Mouse (Mus musculus): Measurements from ENCODE around the gene Snai3. TPM values are rescaled to one million over a fixed set of nuclear protein-coding genes. Genes with fewer than 3 reads are reported as not detected.

Snai3 gene
- total RNA-seq, 2 experiments from 2014 or later = not detected

Other genes with a start within 250 kb of the Snai3 start
- 188 and 219 TPM in 2 replicates for gene Zfpm1, start 178.6 kb downstream of the Snai3 start, total RNA-seq (2014; fragmentation: Nextera tagmentation)
- gene Zfpm1, start 178.6 kb downstream of the Snai3 start, total RNA-seq (2017) = 43.8 and 102 TPM in 2 replicates
- not detected in 2 replicates for gene Trhr2, start 100.0 kb downstream of the Snai3 start, total RNA-seq (2014; fragmentation: Nextera tagmentation)
- not detected in 2 replicates for gene Trhr2, start 100.0 kb downstream of the Snai3 start, total RNA-seq (2017)
- 69.7 and 77.5 TPM in 2 replicates for gene Zc3h18, start 84.1 kb downstream of the Snai3 start, total RNA-seq (2014; fragmentation: Nextera tagmentation)
- gene Zc3h18, start 84.1 kb downstream of the Snai3 start, total RNA-seq (2017) = 81.4 and 93.2 TPM in 2 replicates
- gene Il17c, start 38.7 kb downstream of the Snai3 start, total RNA-seq (2014; fragmentation: Nextera tagmentation) = not detected in 2 replicates
- not detected in 2 replicates for gene Il17c, start 38.7 kb downstream of the Snai3 start, total RNA-seq (2017)
- 66.0 and 69.7 TPM in 2 replicates for gene Cyba, start 27.8 kb downstream of the Snai3 start, total RNA-seq (2014; fragmentation: Nextera tagmentation)
- gene Cyba, start 27.8 kb downstream of the Snai3 start, total RNA-seq (2017) = 25.4 and 28.7 TPM in 2 replicates
- gene Mvd, start 17.3 kb downstream of the Snai3 start, total RNA-seq (2014; fragmentation: Nextera tagmentation) = 2.4 and 2.9 TPM in 2 replicates
- gene Mvd, start 17.3 kb downstream of the Snai3 start, total RNA-seq (2017) = 0.14 and 1.8 TPM in 2 replicates
- 33.2 and 37.2 TPM in 2 replicates for gene Rnf166, start 15.3 kb upstream of the Snai3 start, total RNA-seq (2014; fragmentation: Nextera tagmentation)
- 23.7 and 40.2 TPM in 2 replicates for gene Rnf166, start 15.3 kb upstream of the Snai3 start, total RNA-seq (2017)
- gene Ctu2, start 15.4 kb upstream of the Snai3 start, total RNA-seq (2014; fragmentation: Nextera tagmentation) = 16.4 and 31.6 TPM in 2 replicates
- gene Ctu2, start 15.4 kb upstream of the Snai3 start, total RNA-seq (2017) = 14.8 and 15.7 TPM in 2 replicates
- 84.0 and 93.5 TPM in 2 replicates for gene Piezo1, start 90.6 kb upstream of the Snai3 start, total RNA-seq (2014; fragmentation: Nextera tagmentation)
- 31.1 and 31.5 TPM in 2 replicates for gene Piezo1, start 90.6 kb upstream of the Snai3 start, total RNA-seq (2017)
- 133 and 150 TPM in 2 replicates for gene Cdt1, start 107.3 kb upstream of the Snai3 start, total RNA-seq (2014; fragmentation: Nextera tagmentation)
- gene Cdt1, start 107.3 kb upstream of the Snai3 start, total RNA-seq (2017) = 34.5 and 70.6 TPM in 2 replicates
- 228 and 254 TPM in 2 replicates for gene Aprt, start 116.2 kb upstream of the Snai3 start, total RNA-seq (2014; fragmentation: Nextera tagmentation)
- gene Aprt, start 116.2 kb upstream of the Snai3 start, total RNA-seq (2017) = 55.1 and 106 TPM in 2 replicates
- 21.7 and 31.5 TPM in 2 replicates for gene Galns, start 150.7 kb upstream of the Snai3 start, total RNA-seq (2014; fragmentation: Nextera tagmentation)
- gene Galns, start 150.7 kb upstream of the Snai3 start, total RNA-seq (2017) = 3.8 and 8.2 TPM in 2 replicates
- gene Trappc2l, start 150.9 kb upstream of the Snai3 start, total RNA-seq (2014; fragmentation: Nextera tagmentation) = 24.4 and 27.7 TPM in 2 replicates
- gene Trappc2l, start 150.9 kb upstream of the Snai3 start, total RNA-seq (2017) = 10.2 and 19.6 TPM in 2 replicates
- not detected in 2 replicates for gene Pabpn1l, start 162.0 kb upstream of the Snai3 start, total RNA-seq (2014; fragmentation: Nextera tagmentation)
- not detected in 2 replicates for gene Pabpn1l, start 162.0 kb upstream of the Snai3 start, total RNA-seq (2017)
- 78.3 and 79.6 TPM in 2 replicates for gene Cbfa2t3, start 238.4 kb upstream of the Snai3 start, total RNA-seq (2014; fragmentation: Nextera tagmentation)
- gene Cbfa2t3, start 238.4 kb upstream of the Snai3 start, total RNA-seq (2017) = 7.8 and 15.4 TPM in 2 replicates